Mouse (Mus musculus): ENCODE results near the gene Nos1ap. TPM values are rescaled to one million over a fixed set of nuclear protein-coding genes. Genes with fewer than 3 reads are reported as not detected.

The Nos1ap gene
- polyA plus RNA-seq, 1 experiment from 2014 or later, result 19.1 TPM

- no peaks in the 10 kb centered on the region for H3K4me1 ChIP-seq (ENCODE audit: control insufficient read depth, insufficient read depth, low read length)
- no peak overlapping the region for H3K9ac ChIP-seq (replicated peaks; ENCODE audit: low read depth, low read length)
- no peak for ATAC-seq (ENCODE audit: low read depth)
- H3K4me3 ChIP-seq (ENCODE audit: low read depth, low read length), result no peak overlapping the region
- H3K36me3 ChIP-seq (ENCODE audit: control insufficient read depth, insufficient read depth, low read length), result no peaks in the 10 kb centered on the region
- H3K27ac ChIP-seq (ENCODE audit: low read depth, low read length), result no peak overlapping the region
- WGBS, result 68% methylated on average over 1 of the region's 1 CpGs
- no peak overlapping the region for H3K4me2 ChIP-seq (ENCODE audit: low read depth, low read length)
- no peaks in the 10 kb centered on the region for H3K9me3 ChIP-seq (ENCODE audit: control insufficient read depth, low read length)
- H3K27me3 ChIP-seq (ENCODE audit: control insufficient read depth, insufficient read depth, low read length), result no peaks in the 10 kb centered on the region
These were observed 171.5 kb downstream of the Nos1ap start for GRCm38 (mm10) chr1:170418131-170418530.

- 53% methylated on average over 2 of the region's 2 CpGs for WGBS
- H3K27me3 ChIP-seq (ENCODE audit: control insufficient read depth, insufficient read depth, low read length), result no peaks in the 10 kb centered on the region
- H3K9ac ChIP-seq (replicated peaks; ENCODE audit: low read depth, low read length), result no peak overlapping the region
- no peak overlapping the region for H3K27ac ChIP-seq (ENCODE audit: low read depth, low read length)
- H3K4me2 ChIP-seq (ENCODE audit: low read depth, low read length), result no peak overlapping the region
- no peak for ATAC-seq (ENCODE audit: low read depth)
- H3K9me3 ChIP-seq (ENCODE audit: control insufficient read depth, low read length), result no peaks in the 10 kb centered on the region
- H3K4me3 ChIP-seq (ENCODE audit: low read depth, low read length), result no peak overlapping the region
- no peaks in the 10 kb centered on the region for H3K36me3 ChIP-seq (ENCODE audit: control insufficient read depth, insufficient read depth, low read length)
- no peaks in the 10 kb centered on the region for H3K4me1 ChIP-seq (ENCODE audit: control insufficient read depth, insufficient read depth, low read length)
These were observed 172.7 kb downstream of the Nos1ap start for GRCm38 (mm10) chr1:170416967-170417366.

DNA sequence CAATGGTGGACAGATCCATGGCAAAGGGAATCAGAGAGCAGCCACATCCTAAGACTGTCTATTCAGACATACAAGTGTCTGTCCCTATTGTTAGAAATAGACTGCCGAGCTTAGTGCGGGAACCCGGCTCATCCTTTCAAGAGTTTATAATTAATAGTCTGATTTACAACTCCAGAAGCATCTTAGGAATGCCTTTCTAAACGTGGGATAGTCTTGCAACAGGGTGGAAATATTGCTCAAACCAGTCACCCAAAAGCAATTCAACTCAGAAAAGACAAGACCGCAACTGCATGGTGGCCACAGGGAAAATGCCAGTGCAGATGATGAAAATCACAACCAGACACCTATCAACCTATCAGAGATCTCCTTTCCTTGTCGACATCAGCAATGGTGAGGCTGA lies 173.5 kb downstream of the Nos1ap start:
- no peaks in the 10 kb centered on the region for H3K36me3 ChIP-seq (ENCODE audit: control insufficient read depth, insufficient read depth, low read length)
- no peaks in the 10 kb centered on the region for H3K27me3 ChIP-seq (ENCODE audit: control insufficient read depth, insufficient read depth, low read length)
- ATAC-seq (ENCODE audit: low read depth), result no peak
- H3K27ac ChIP-seq (ENCODE audit: low read depth, low read length), result no peak overlapping the region
- H3K4me1 ChIP-seq (ENCODE audit: control insufficient read depth, insufficient read depth, low read length), result no peaks in the 10 kb centered on the region
- H3K4me2 ChIP-seq (ENCODE audit: low read depth, low read length), result no peak overlapping the region
- 14% methylated on average over 6 of the region's 6 CpGs for WGBS
- no peak overlapping the region for H3K9ac ChIP-seq (replicated peaks; ENCODE audit: low read depth, low read length)
- H3K9me3 ChIP-seq (ENCODE audit: control insufficient read depth, low read length), result no peaks in the 10 kb centered on the region
- H3K4me3 ChIP-seq (ENCODE audit: low read depth, low read length), result no peak overlapping the region

DNA sequence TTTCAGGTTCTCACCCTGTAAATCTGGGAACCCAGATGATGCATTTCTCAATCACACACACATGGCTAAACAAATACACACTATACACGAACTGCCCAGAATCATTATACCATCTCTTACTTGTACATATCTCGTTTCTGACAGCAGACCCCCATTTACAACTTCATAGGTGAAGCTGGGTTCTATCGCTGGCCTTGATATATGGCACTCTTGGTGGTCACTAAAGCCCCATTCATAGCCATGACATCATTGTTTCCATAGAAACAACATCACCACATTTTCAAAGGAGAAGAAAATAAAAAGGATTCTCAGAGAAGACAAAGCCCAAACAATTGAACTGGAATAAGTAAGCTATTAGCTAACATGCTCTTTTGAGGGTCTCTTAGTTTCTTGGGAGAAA lies 174.3 kb downstream of the Nos1ap start:
- ATAC-seq (ENCODE audit: low read depth), result no peak
- Histone ChIP-seq H3K36me3 (ENCODE audit: control insufficient read depth, insufficient read depth, low read length) (no peaks in the 10 kb centered on the region), H3K9ac (replicated peaks; ENCODE audit: low read depth, low read length) (no peak overlapping the region), H3K4me1 (ENCODE audit: control insufficient read depth, insufficient read depth, low read length) (no peaks in the 10 kb centered on the region), H3K27ac (ENCODE audit: low read depth, low read length) (no peak overlapping the region), H3K4me3 (ENCODE audit: low read depth, low read length) (no peak overlapping the region), H3K27me3 (ENCODE audit: control insufficient read depth, insufficient read depth, low read length) (no peaks in the 10 kb centered on the region), H3K9me3 (ENCODE audit: control insufficient read depth, low read length) (no peaks in the 10 kb centered on the region), H3K4me2 (ENCODE audit: low read depth, low read length) (no peak overlapping the region)
- WGBS, result 10% methylated on average over 3 of the region's 3 CpGs

- Histone ChIP-seq H3K4me1 (ENCODE audit: control insufficient read depth, insufficient read depth, low read length) (0 out of 2 replicates have a peak, but pooled peaks cover 5% of the 10 kb centered on the region), H3K4me2 (ENCODE audit: low read depth, low read length) (no peak overlapping the region), H3K27ac (ENCODE audit: low read depth, low read length) (no peak overlapping the region), H3K9ac (replicated peaks; ENCODE audit: low read depth, low read length) (no peak overlapping the region), H3K27me3 (ENCODE audit: control insufficient read depth, insufficient read depth, low read length) (no peaks in the 10 kb centered on the region), H3K36me3 (ENCODE audit: control insufficient read depth, insufficient read depth, low read length) (no peaks in the 10 kb centered on the region), H3K9me3 (ENCODE audit: control insufficient read depth, low read length) (no peaks in the 10 kb centered on the region), H3K4me3 (ENCODE audit: low read depth, low read length) (no peak overlapping the region)
- WGBS, result 89% methylated on average over 8 of the region's 8 CpGs
- no peak for ATAC-seq (ENCODE audit: low read depth)
These were observed 179.1 kb downstream of the Nos1ap start for GRCm38 (mm10) chr1:170410402-170411191.

DNA sequence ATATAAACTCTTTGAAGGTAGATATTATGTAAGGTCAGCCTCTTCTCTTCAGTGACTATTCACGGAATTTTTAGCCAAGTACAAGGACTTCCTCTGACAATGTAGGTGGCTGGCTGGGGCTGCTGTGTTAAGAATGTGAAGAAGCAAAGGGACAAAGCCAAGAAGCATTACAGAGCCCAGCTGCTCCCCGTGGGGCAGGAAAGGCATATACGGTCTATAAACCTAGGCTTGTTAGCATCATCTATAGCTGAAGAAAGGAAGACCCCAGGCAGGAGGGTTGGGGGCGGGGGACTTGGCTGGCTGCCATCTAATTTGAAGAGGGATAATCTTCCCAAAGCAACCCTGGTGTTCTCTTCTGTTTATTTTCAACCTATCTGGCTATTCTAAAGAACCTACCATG lies 180.6 kb downstream of the Nos1ap start:
- 0 out of 2 replicates have a peak, but pooled peaks cover 5% of the 10 kb centered on the region for H3K4me1 ChIP-seq (ENCODE audit: control insufficient read depth, insufficient read depth, low read length)
- no peak overlapping the region for H3K4me2 ChIP-seq (ENCODE audit: low read depth, low read length)
- no peaks in the 10 kb centered on the region for H3K27me3 ChIP-seq (ENCODE audit: control insufficient read depth, insufficient read depth, low read length)
- no peak overlapping the region for H3K4me3 ChIP-seq (ENCODE audit: low read depth, low read length)
- no peaks in the 10 kb centered on the region for H3K36me3 ChIP-seq (ENCODE audit: control insufficient read depth, insufficient read depth, low read length)
- WGBS, result 17% methylated on average over 4 of the region's 4 CpGs
- no peak overlapping the region for H3K9ac ChIP-seq (replicated peaks; ENCODE audit: low read depth, low read length)
- no peak overlapping the region for H3K27ac ChIP-seq (ENCODE audit: low read depth, low read length)
- ATAC-seq (ENCODE audit: low read depth), result no peak; the same call in 1 of the 2 replicates
- H3K9me3 ChIP-seq (ENCODE audit: control insufficient read depth, low read length), result no peaks in the 10 kb centered on the region

DNA sequence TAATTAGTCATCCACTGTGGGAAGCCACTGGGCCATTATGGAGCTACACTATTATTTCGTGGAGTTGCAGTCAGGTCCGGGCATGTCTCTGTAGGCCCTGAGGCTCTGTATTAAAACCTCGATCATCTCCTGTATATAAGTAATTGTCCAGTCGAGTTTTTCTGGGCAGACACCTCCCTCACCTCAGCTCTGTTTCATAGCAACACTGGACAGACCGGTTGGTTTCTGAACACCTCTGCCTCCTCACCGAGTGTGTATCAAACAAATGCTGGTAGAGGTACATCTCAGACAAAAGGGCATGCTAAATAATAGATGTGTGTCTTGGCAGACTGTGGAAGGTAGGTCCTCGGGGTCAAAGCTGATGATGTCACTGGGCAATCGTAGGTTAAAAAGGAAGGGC lies 182.7 kb downstream of the Nos1ap start:
- H3K27ac ChIP-seq (ENCODE audit: low read depth, low read length), result no peak overlapping the region
- no peak overlapping the region for H3K9ac ChIP-seq (replicated peaks; ENCODE audit: low read depth, low read length)
- no peaks in the 10 kb centered on the region for H3K9me3 ChIP-seq (ENCODE audit: control insufficient read depth, low read length)
- H3K4me1 ChIP-seq (ENCODE audit: control insufficient read depth, insufficient read depth, low read length), result 0 out of 2 replicates have a peak, but pooled peaks cover 5% of the 10 kb centered on the region
- 80% methylated on average over 8 of the region's 8 CpGs for WGBS
- H3K4me2 ChIP-seq (ENCODE audit: low read depth, low read length), result no peak overlapping the region
- H3K36me3 ChIP-seq (ENCODE audit: control insufficient read depth, insufficient read depth, low read length), result no peaks in the 10 kb centered on the region
- no peaks in the 10 kb centered on the region for H3K27me3 ChIP-seq (ENCODE audit: control insufficient read depth, insufficient read depth, low read length)
- no peak for ATAC-seq (ENCODE audit: low read depth)
- H3K4me3 ChIP-seq (ENCODE audit: low read depth, low read length), result no peak overlapping the region

- H3K4me2 ChIP-seq (ENCODE audit: low read depth, low read length), result no peak overlapping the region
- H3K27ac ChIP-seq (ENCODE audit: low read depth, low read length), result no peak overlapping the region
- H3K27me3 ChIP-seq (ENCODE audit: control insufficient read depth, insufficient read depth, low read length), result no peaks in the 10 kb centered on the region
- H3K36me3 ChIP-seq (ENCODE audit: control insufficient read depth, insufficient read depth, low read length), result no peaks in the 10 kb centered on the region
- no peaks in the 10 kb centered on the region for H3K9me3 ChIP-seq (ENCODE audit: control insufficient read depth, low read length)
- 0 out of 2 replicates have a peak, but pooled peaks cover 5% of the 10 kb centered on the region for H3K4me1 ChIP-seq (ENCODE audit: control insufficient read depth, insufficient read depth, low read length)
- H3K9ac ChIP-seq (replicated peaks; ENCODE audit: low read depth, low read length), result no peak overlapping the region
- no peak overlapping the region for H3K4me3 ChIP-seq (ENCODE audit: low read depth, low read length)
- 90% methylated on average over 2 of the region's 2 CpGs for WGBS
- no peak for ATAC-seq (ENCODE audit: low read depth)
These were observed 184.5 kb downstream of the Nos1ap start for GRCm38 (mm10) chr1:170405152-170405551.

- WGBS, result 62% methylated on average over 4 of the region's 4 CpGs
- no peaks in the 10 kb centered on the region for H3K4me1 ChIP-seq (ENCODE audit: control insufficient read depth, insufficient read depth, low read length)
- no peaks in the 10 kb centered on the region for H3K9me3 ChIP-seq (ENCODE audit: control insufficient read depth, low read length)
- H3K4me3 ChIP-seq (ENCODE audit: low read depth, low read length), result no peak overlapping the region
- ATAC-seq (ENCODE audit: low read depth), result no peak
- H3K9ac ChIP-seq (replicated peaks; ENCODE audit: low read depth, low read length), result no peak overlapping the region
- H3K27ac ChIP-seq (ENCODE audit: low read depth, low read length), result no peak overlapping the region
- no peaks in the 10 kb centered on the region for H3K36me3 ChIP-seq (ENCODE audit: control insufficient read depth, insufficient read depth, low read length)
- H3K27me3 ChIP-seq (ENCODE audit: control insufficient read depth, insufficient read depth, low read length), result no peaks in the 10 kb centered on the region
- H3K4me2 ChIP-seq (ENCODE audit: low read depth, low read length), result no peak overlapping the region
These were observed 187.0 kb downstream of the Nos1ap start for GRCm38 (mm10) chr1:170402682-170403081.
